Comparison of ENCODE assay signal across 7 mouse cellular contexts in genomic region chr9:64174766-64175165, GRCm38 (mm10). TPM values are rescaled to one million over a fixed set of nuclear protein-coding genes. Genes with fewer than 3 reads are reported as not detected.
DNase-seq lines count a peak whose midpoint lies in the region; ATAC-seq and TF ChIP-seq lines count a peak whose summit lies in the region.

No protein-coding gene starts in this region.

- peak overlapping the region; percentile 86 for H3K4me2 ChIP-seq in lung, embryonic 16.5 days (ENCODE audit: low read depth, low read length)
- peak overlapping the region; percentile 87 for H3K4me2 ChIP-seq in limb, embryonic 12.5 days
- H3K4me2 ChIP-seq in stomach, embryonic 16.5 days (ENCODE audit: low read depth, low read length) = peak overlapping the region; percentile 95

- peaks cover 8% of the 10 kb centered on the region for H3K4me1 ChIP-seq in lung, embryonic 16.5 days (replicated peaks; ENCODE audit: control insufficient read depth, insufficient read depth, low read length)
- peaks cover 2% of the 10 kb centered on the region for H3K4me1 ChIP-seq in embryonic fibroblast, embryonic 13.5 days (ENCODE audit: control insufficient read depth, insufficient read depth, low read length)
- H3K4me1 ChIP-seq in limb, embryonic 12.5 days (replicated peaks) = peaks cover 30% of the 10 kb centered on the region
- H3K4me1 ChIP-seq in stomach, embryonic 16.5 days (ENCODE audit: control insufficient read depth, insufficient read depth, low read length) = peaks cover 16% of the 10 kb centered on the region

- peaks cover 29% of the 10 kb centered on the region for H3K36me3 ChIP-seq in lung, embryonic 16.5 days (ENCODE audit: control insufficient read depth, insufficient read depth, low read length)
- peaks cover 44% of the 10 kb centered on the region for H3K36me3 ChIP-seq in limb, embryonic 12.5 days
- peaks cover 35% of the 10 kb centered on the region for H3K36me3 ChIP-seq in stomach, embryonic 16.5 days (ENCODE audit: control insufficient read depth, insufficient read depth, low read length)

- peak overlapping the region; percentile 35; the same call in 1 of the 2 replicates for H3K9ac ChIP-seq in lung, embryonic 16.5 days (ENCODE audit: low read length)
- H3K9ac ChIP-seq in limb, embryonic 12.5 days (replicated peaks) = peak overlapping the region; percentile 89; the same call in 1 of the 2 replicates
- H3K9ac ChIP-seq in stomach, embryonic 16.5 days (ENCODE audit: low read length) = peak overlapping the region; percentile 19; the same call in 1 of the 2 replicates

- WGBS in lung, embryonic 16.5 days = 49% methylated on average over 8 of the region's 8 CpGs
- 66% methylated on average over 8 of the region's 8 CpGs for WGBS in limb, embryonic 12.5 days
- WGBS in stomach, embryonic 16.5 days = 53% methylated on average over 8 of the region's 8 CpGs

- ATAC-seq in lung, embryonic 16.5 days (ENCODE audit: low read depth) = no peak
- no peak for ATAC-seq in limb, embryonic 12.5 days (ENCODE audit: insufficient number of reproducible peaks, insufficient read depth, low FRiP score, low TSS enrichment, low read depth)
- no peak for ATAC-seq in stomach, embryonic 16.5 days (ENCODE audit: insufficient read depth, low FRiP score)

- DNase-seq in lung, postnatal 10 days = no peak
- DNase-seq in right cerebral cortex, postnatal 10 days (ENCODE audit: low spot score in 2 of 2) = no peak
- DNase-seq in layer of hippocampus, adult 18-20 months (ENCODE audit: low spot score in 2 of 2) = no peak

- no peaks in the 10 kb centered on the region for H3K27me3 ChIP-seq in lung, embryonic 16.5 days (ENCODE audit: control insufficient read depth, insufficient read depth, low read depth, low read length)
- H3K27me3 ChIP-seq in limb, embryonic 12.5 days = no peaks in the 10 kb centered on the region
- no peaks in the 10 kb centered on the region for H3K27me3 ChIP-seq in stomach, embryonic 16.5 days (ENCODE audit: control insufficient read depth, insufficient read depth, low read length)

- TF ChIP-seq POLR2A in embryonic fibroblast, embryonic 13.5 days (IDR thresholded peaks at IDR 0.05; ENCODE audit: low read depth, low read length) = no peak

- TF ChIP-seq CTCF in embryonic fibroblast, embryonic 13.5 days (IDR thresholded peaks at IDR 0.05; ENCODE audit: borderline replicate concordance, insufficient read depth, low read length) = no peak

- H3K27ac ChIP-seq in lung, embryonic 16.5 days (ENCODE audit: low read length) = no peak overlapping the region
- no peak overlapping the region for H3K27ac ChIP-seq in embryonic fibroblast, embryonic 13.5 days (ENCODE audit: insufficient read depth, low read length)
- H3K27ac ChIP-seq in limb, embryonic 12.5 days = no peak overlapping the region
- H3K27ac ChIP-seq in stomach, embryonic 16.5 days (ENCODE audit: low read length) = no peak overlapping the region

- H3K4me3 ChIP-seq in lung, embryonic 16.5 days (ENCODE audit: low read length) = peak overlapping the region; percentile 17; the same call in 1 of the 2 replicates
- H3K4me3 ChIP-seq in embryonic fibroblast, embryonic 13.5 days (ENCODE audit: insufficient read depth, low read length) = peak overlapping the region; percentile 93
- peak overlapping the region; percentile 86 for H3K4me3 ChIP-seq in limb, embryonic 12.5 days (replicated peaks)
- H3K4me3 ChIP-seq in stomach, embryonic 16.5 days (replicated peaks; ENCODE audit: low read length) = peak overlapping the region; percentile 99

- H3K9me3 ChIP-seq in lung, embryonic 16.5 days (ENCODE audit: control insufficient read depth, low read length) = no peaks in the 10 kb centered on the region
- H3K9me3 ChIP-seq in limb, embryonic 12.5 days = no peaks in the 10 kb centered on the region
- H3K9me3 ChIP-seq in stomach, embryonic 16.5 days (replicated peaks; ENCODE audit: control insufficient read depth, low read length) = no peaks in the 10 kb centered on the region

RNA-seq across cellular contexts. Expression of gene Rpl4, which starts 1.6 kb away (rescaled TPM):
- 1,101 and 1,112 TPM in 2 replicates for polyA plus RNA-seq in lung, embryonic 16.5 days (2015; fragmentation: Nextera tagmentation; extraction: Ambion mirVana)
- polyA plus RNA-seq in embryonic fibroblast, embryonic 13.5 days (2011; ENCODE audit: insufficient read length, low read depth, missing spikeins) = 1,951 and 2,046 TPM in 2 replicates
- polyA plus RNA-seq in limb, embryonic 12.5 days (2016; fragmentation: Nextera tagmentation; extraction: Ambion mirVana) = 1,142 and 1,161 TPM in 2 replicates
- polyA plus RNA-seq in stomach, embryonic 16.5 days (2015; fragmentation: Nextera tagmentation; extraction: Ambion mirVana) = 1,104 and 1,145 TPM in 2 replicates
- 100 to 1,000 TPM; 658 to 671 TPM for total RNA-seq in layer of hippocampus, adult 18-20 months (2021)

RNA-seq across cellular contexts. Expression of gene Zwilch, which starts 1.9 kb away (rescaled TPM):
- 27.9 and 28.5 TPM in 2 replicates for polyA plus RNA-seq in lung, embryonic 16.5 days (2015; fragmentation: Nextera tagmentation; extraction: Ambion mirVana)
- 26.9 and 39.7 TPM in 2 replicates for polyA plus RNA-seq in embryonic fibroblast, embryonic 13.5 days (2011; ENCODE audit: insufficient read length, low read depth, missing spikeins)
- 29.5 and 32.5 TPM in 2 replicates for polyA plus RNA-seq in limb, embryonic 12.5 days (2016; fragmentation: Nextera tagmentation; extraction: Ambion mirVana)
- polyA plus RNA-seq in stomach, embryonic 16.5 days (2015; fragmentation: Nextera tagmentation; extraction: Ambion mirVana) = 21.4 and 22.6 TPM in 2 replicates
- 1 to 10 TPM; 2.2 to 3.1 TPM for total RNA-seq in layer of hippocampus, adult 18-20 months (2021)

RNA-seq across cellular contexts. Expression of gene Snapc5, which starts 4.3 kb away (rescaled TPM):
- 28.5 and 34.2 TPM in 2 replicates for polyA plus RNA-seq in lung, embryonic 16.5 days (2015; fragmentation: Nextera tagmentation; extraction: Ambion mirVana)
- polyA plus RNA-seq in embryonic fibroblast, embryonic 13.5 days (2011; ENCODE audit: insufficient read length, low read depth, missing spikeins) = 17.8 and 22.1 TPM in 2 replicates
- 28.3 and 29.3 TPM in 2 replicates for polyA plus RNA-seq in limb, embryonic 12.5 days (2016; fragmentation: Nextera tagmentation; extraction: Ambion mirVana)
- 30.7 and 33.7 TPM in 2 replicates for polyA plus RNA-seq in stomach, embryonic 16.5 days (2015; fragmentation: Nextera tagmentation; extraction: Ambion mirVana)
- total RNA-seq in layer of hippocampus, adult 18-20 months (2021) = 10 to 100 TPM; 15.6 to 19.6 TPM

RNA-seq across cellular contexts. Expression of gene Lctl, which starts 57.8 kb away (rescaled TPM):
- not detected in 2 replicates for polyA plus RNA-seq in lung, embryonic 16.5 days (2015; fragmentation: Nextera tagmentation; extraction: Ambion mirVana)
- not detected in 2 replicates for polyA plus RNA-seq in embryonic fibroblast, embryonic 13.5 days (2011; ENCODE audit: insufficient read length, low read depth, missing spikeins)
- polyA plus RNA-seq in limb, embryonic 12.5 days (2016; fragmentation: Nextera tagmentation; extraction: Ambion mirVana) = not detected in 2 replicates
- polyA plus RNA-seq in stomach, embryonic 16.5 days (2015; fragmentation: Nextera tagmentation; extraction: Ambion mirVana) = 0.23 TPM in 1 of 2 replicates, not detected in the other
- total RNA-seq in layer of hippocampus, adult 18-20 months (2021) = not detected

Comparison
In these comparisons a context has a peak if more than half of its experiments do, and no peak if none do; other contexts are left out.
1. H3K4me3 ChIP-seq: peak in every context shown above with its lines; median percentile 99 in stomach, embryonic 16.5 days; 93 in embryonic fibroblast, embryonic 13.5 days; 86 in limb, embryonic 12.5 days; 17 in lung, embryonic 16.5 days.
2. H3K9ac ChIP-seq: peak in every context shown above with its lines; median percentile 89 in limb, embryonic 12.5 days; 35 in lung, embryonic 16.5 days; 19 in stomach, embryonic 16.5 days.